Mouse (Mus musculus) brain, adult 2 months (tissue): ENCODE data around the gene Crygb.

Experiments used
- DNase-seq: peaks from one replicate; pipeline ENCODE4 v3.0.0; 2011; ENCODE audit warnings: low read depth, low spot score

Crygb gene

DNA sequence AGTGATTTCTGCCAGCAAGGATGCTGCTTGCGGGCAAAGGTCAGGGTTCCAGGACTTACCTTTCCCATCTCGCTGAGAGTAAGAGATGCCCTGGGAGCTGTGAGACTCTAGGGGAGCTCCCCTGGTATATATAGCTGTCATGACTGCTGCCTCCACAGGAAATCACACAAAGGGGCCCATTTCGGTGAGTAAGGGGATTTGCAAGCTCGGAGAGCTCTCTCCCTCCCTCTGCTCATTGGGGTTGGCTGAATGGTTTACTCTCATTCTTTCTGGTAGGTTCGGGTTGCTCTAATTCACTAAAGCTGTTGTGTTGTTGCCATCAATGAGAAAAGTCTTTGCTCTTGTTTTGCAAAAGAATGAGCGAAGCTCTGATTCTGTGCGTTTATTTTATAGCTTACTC is at the start of gene Crygb:
Gene Crygb (minus strand): TSS at position 101 of the 400 bp plus-strand sequence.
- no peak for DNase-seq

- DNase-seq: no peak
Observed at GRCm38 (mm10) chr1:65131671-65132070, 49.6 kb upstream of the Crygb start.

GRCm38 (mm10) chr1:65130226-65130625 is 48.1 kb upstream of the Crygb start:
- DNase-seq: no peak

DNA sequence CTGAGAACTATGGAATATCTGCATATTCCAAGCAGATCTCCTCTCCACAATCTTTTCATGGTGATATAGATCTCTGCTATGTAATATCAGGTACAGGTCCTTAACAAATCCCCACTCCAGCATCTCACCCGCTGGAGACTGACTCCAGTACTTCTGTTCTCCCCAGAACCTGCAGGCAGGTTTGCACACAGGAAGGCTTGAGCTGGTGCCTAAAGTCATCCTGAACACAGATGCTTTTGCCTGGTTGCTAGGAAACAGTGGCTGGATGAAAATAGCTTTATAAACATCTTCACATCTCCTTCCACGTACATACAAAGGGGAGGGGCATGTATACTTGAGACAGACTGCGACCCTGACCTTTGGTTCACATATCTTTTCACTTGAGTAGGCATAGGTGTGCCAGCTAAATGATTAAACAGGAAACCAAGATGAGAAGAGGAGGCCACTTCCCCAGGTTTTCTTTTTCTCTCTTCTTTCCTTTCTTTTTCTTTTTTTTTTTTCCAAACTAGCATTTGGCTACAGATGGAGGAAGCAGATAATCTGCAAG is 47.6 kb upstream of the Crygb start:
- peak; percentile 58 for DNase-seq

- peak; percentile 81 for DNase-seq
Observed at GRCm38 (mm10) chr1:65122574-65123372, 40.7 kb upstream of the Crygb start, which contains the start of gene D630023F18Rik. TSS of gene D630023F18Rik (minus strand) at chr1:65123214.

GRCm38 (mm10) chr1:65119438-65119837 is 37.4 kb upstream of the Crygb start, which contains the start of gene Gm28845:
TSS of gene Gm28845 (minus strand) at chr1:65119558.
- no peak for DNase-seq

GRCm38 (mm10) chr1:65118150-65118913 is 36.2 kb upstream of the Crygb start:
- DNase-seq: no peak

DNA sequence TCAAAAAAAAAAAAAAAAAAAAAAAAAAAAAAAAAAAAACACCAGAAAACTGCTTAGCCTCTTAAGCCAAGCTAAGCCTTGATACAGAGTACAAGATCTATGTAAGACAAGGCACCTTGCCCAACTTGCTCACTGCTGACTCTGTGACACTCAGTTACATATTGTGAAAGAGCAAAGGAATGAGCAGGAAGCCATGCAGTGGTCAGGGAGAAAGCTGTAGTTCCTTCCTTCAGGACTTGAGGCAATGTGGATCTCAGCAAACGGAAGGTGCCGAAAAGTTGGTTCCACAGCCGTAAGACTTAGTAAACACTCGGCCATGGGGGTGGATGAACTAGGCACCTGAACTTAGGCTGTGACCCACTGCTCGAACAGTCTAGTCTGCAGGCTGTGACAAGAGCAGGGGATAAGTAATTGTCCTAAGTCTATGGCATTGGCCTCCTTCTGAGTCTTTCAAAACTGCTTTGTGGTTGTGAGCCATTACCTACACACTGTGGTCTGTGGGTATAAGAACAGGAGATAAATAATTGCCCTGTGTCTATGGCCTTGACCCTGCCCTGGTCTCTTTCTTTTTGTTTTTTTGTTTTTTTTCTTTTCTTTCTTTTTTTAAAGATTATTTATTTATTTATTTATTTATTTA is 31.6 kb upstream of the Crygb start:
- DNase-seq: no peak

DNA sequence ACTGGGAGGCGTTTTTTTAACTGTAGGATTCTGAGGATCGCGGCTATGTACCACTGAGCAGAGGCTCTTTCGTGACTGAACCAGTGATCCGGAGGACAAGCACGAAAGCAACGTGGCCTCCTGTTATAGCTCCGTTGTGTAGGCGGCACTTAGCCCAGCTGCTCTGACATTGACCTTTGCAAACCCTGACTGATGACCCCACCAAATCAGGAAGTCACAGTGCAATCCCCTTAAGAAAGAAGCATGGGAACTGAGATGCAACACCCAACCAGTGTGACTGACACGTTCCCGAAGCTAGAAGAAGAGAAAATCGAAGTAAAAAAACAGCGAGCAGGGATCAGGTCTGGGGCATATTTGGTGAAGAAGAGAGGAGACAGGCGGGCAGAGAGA is 30.7 kb upstream of the Crygb start:
- DNase-seq: no peak

GRCm38 (mm10) chr1:65112031-65112806 is 30.1 kb upstream of the Crygb start:
- DNase-seq: peak; percentile 91

DNA sequence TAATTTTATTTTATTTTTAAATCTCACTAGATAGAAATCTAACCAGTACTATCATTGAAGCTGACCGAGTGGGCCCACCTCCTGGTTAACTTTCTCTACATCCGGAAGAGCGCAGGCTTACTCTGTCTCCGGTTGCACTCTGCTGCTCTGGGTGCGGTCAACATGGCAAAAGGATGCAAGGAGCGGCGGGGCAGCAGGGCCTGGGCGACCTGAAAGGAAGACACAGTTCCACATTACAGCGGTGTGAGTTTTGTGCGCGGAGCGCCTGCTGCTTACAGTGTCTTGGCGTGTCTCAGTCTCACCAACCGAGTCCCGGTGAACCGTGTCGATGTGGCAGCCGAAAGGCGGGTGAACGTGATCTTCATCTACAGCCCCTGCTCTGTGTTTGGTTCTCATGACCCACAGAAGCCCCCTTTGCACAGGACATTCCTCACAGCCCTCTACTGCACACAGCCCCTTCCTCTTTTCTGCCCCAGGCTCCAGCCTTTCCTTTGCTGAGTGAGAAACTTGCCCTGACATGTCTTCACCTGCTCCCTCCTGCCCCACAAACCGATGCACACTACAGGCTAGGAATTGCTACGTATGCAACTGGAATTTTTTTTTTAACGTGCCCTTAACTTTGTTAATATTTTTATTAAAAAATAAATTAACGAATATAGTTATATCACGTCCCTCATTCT is 27.8 kb upstream of the Crygb start:
- no peak for DNase-seq

DNA sequence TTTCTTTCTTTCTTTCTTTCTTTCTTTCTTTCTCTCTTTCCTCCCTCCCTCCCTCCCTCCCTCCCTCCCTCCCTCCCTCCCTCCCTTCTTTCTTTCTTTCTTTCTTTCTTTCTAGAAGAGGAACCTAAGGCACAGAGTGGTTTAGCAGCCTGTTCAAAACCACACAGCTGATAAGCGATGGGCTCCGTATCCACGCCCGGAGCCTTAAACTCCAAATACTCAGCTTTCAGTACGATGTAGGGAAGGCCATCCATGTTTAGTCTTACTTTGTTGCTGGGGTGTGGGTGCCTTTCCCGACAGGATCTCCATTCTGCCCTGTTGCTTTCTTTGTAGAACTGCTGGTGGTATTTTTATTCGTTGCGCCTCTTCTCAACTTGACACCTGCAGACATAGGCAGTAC is 27.1 kb upstream of the Crygb start:
- no peak for DNase-seq

DNA sequence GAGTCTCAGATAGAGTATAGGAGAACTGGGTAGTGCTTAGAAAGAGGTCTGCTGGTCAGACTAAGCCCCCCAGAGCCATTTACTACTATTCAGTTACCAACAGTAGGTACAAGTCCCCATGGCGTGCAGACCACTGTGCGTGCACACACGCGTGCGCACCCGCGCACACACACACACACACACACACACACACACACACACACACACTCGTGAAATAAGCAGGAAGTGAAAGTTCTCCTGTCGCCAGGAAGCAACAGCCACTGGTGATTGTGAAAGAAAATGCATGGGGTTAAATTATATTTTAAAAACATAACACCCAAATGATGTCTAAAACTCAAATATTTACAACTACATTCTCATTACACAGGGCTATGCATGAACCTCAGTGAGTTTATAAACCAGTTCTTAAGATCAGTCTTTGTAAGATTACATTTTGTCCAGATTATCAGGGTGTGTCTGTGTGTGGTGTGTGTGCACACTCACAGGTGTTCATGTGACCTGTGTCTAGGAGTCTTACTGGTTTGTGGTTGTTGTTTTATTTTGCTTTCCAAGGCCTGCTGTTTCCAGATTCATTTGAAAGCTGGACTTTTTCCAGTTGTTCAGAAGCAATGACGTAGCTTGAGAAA is 25.7 kb upstream of the Crygb start:
- DNase-seq: no peak

- DNase-seq: no peak
Observed at GRCm38 (mm10) chr1:65103273-65103672, 21.2 kb upstream of the Crygb start, which contains the start of gene Cryga. TSS of gene Cryga (minus strand) at chr1:65103373.

DNA sequence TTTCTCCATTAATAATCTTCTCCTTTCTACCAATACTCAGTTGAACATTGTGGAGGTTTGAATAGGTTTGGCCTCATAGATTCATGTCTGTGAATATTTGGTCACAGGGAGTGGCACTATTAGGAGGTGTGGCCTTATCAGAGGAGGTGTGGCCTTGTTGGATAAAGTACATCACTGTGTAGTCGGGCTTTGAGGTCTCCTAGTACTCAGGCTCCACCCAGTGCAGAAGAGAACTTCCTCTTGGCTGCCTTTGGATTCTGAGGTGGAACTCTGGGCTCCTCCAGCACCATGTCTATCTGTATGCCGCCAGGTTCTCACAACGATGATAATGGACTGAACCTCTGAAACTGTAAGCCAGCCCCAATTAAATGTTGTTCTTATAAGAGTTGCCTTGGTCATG is 14.9 kb upstream of the Crygb start:
- no peak for DNase-seq

DNA sequence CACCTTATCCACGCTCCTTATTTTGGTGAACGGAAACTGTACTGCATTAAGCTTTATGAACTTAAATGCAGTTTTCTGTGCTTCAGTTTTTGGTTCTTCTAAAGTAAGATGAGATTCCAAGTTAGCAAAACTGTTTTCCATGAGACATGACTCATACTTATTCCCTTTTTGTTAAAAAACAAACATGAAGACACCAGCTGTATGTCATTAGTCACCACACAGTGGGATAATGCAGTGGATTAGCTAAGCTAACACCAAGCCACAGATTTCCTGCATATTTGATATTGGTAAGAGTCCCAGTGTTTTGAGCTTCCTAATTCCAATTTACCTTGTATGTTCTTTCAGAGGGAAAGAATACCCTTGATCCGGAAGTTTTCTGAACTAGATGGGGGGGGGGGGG is 9.5 kb upstream of the Crygb start:
- DNase-seq: peak; percentile 52

DNA sequence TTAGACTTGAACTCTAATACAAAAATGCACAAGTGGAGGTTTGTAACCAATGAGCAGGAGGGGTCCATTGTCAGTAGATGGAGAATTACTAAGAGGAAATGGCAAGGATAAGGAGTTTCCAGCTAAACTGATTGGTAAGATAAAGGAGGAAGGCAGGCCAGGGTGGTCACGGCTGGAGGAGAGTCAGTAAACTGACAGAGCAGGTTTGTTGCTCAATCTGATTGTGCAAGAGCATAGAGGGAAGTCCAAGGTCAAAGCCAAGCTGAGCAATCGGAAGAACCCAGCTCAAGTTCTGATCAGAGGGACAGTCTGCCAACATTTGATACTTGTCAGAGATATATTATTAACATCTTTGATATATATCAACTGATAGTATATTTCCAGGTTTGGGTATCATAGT is 8.3 kb upstream of the Crygb start:
- DNase-seq: no peak

GRCm38 (mm10) chr1:65088567-65089356 is 6.7 kb upstream of the Crygb start:
- DNase-seq: no peak

GRCm38 (mm10) chr1:65075607-65076006 is 6.5 kb downstream of the Crygb start:
- DNase-seq: peak; percentile 3
